Mouse (Mus musculus): ENCODE results near the gene Bmp6.

Gene Bmp6

DNA sequence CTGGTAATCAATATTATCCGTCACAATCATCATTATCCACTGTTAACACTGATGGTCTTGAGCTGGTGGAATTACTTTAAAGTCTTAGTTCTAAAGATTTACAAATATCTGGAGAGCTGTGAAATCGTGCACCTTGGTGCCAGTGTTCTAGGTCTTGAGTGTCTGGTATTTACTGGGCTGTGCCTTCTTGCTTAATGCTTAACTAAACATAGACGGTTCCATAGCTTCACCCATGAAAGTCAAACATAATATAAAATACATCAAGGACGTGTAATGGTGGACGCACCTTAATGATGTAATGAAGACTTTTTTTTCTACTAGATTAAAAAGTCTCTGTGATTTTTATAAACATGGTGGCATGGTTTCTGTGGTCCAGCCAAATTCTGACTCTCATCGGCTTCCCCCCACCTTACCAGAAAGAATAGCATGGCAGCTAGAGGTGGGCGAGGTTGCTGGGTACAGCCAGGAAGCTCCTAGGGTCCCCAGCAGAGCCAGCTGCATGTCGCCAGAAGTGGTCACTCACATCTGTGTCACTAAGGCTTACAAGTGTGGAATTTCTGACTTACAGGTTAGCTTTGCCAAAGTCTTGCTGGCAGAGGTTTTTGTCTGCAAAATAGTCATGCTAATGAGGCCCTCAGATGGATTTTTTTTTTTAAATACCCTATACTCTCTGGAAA is 200.0 kb downstream of the Bmp6 start:
- DNase-seq (ENCODE audit: low spot score in 2 of 2): no peak

DNA sequence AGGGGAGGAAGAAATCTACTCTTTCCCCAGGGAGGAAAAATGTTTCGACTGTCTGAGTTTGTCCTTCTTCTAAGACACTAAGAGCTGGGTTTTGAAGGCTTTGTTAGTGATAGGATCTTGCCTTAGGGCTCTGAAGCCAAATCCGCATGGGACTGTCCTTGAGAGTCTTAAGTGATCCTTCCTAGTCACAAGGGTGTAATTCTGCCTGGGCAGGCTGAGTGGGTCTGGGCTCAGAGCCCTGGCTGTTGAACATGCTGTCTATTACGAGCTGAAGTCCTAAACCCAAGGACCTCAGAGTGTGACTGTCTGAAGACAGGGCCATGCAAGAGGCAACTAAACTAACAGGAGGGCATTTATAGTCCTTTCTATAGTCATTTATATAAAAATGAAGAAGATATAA is 200.6 kb downstream of the Bmp6 start:
- no peak for DNase-seq (ENCODE audit: low spot score in 2 of 2)

DNA sequence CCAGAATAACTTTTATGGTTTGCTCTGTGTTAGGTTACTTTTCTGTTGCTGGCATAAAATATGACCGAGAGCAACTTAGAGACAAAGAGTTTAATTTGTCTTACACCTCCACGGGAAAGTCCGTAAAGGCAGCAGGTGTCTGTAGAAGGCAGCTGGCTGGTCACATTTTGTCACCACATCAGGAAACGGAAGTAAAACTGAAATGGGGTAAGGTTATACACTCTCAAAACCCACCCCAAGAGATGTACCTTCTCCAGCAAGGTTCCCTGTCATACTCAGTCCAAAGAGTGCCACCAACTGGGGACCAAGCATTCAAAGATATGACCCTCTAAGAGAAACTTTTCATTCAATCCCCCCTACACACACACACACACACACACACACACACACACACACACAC is 201.8 kb downstream of the Bmp6 start:
- no peak for DNase-seq (ENCODE audit: low spot score in 2 of 2)

- no peak for DNase-seq (ENCODE audit: low spot score in 2 of 2)
These were observed 202.8 kb downstream of the Bmp6 start for GRCm38 (mm10) chr13:38547717-38548116.

GRCm38 (mm10) chr13:38548681-38549080 is 203.8 kb downstream of the Bmp6 start:
- no peak for DNase-seq (ENCODE audit: low spot score in 2 of 2)
